Mouse (Mus musculus) splenic B cell, adult 2 months (primary cell): ENCODE results near the gene Ppil3.

Experiments used
- DNase-seq: peaks from one replicate; pipeline ENCODE4 v3.0.0-alpha.2; 2011; ENCODE audit warnings: low read depth, low spot score
- H3K27me3 ChIP-seq: 2 replicates; pipeline ENCODE4 v1.6.1; 2012; ENCODE audit warnings: mild to moderate bottlenecking, low read length, moderate library complexity, mixed read lengths; ENCODE audit not compliant: control insufficient read depth, poor library complexity, insufficient read depth, severe bottlenecking
- H3K36me3 ChIP-seq: 2 replicates; pipeline ENCODE4 v1.6.1; 2012; ENCODE audit warnings: mild to moderate bottlenecking, low read length, moderate library complexity, mixed read lengths; ENCODE audit not compliant: control insufficient read depth, poor library complexity, insufficient read depth, severe bottlenecking

Gene Ppil3

DNA sequence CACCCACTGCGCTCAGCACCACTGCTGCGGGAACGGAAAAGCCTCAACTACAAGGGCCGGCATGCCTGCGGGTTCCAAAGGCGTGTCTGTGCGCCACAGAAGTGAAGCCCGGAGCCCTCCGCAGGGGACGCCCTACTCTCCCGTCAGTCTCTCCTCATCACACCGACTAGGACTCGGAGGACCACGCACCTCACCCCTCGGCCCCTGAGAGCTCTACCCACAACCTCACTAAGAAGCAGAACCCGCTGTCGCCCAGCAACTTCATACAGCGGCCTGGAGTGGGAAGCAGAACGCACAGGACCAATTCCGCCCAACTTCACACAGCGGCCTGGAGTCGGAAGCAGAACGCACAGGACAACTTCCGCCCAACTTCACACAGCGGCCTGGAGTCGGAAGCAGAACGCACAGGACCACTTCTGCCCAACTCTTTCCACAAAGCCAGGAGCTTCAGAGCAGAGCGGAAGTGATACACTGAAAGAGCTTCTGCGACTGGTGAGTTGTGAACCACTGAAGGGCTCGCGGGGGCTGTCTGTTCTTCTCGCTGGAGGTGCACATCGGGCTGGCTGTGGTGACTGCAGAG lies at the start of gene Ppil3, which contains the start of gene Nif3l1:
Gene Ppil3, minus strand, starts transcription at position 344 of the 580 bp plus-strand sequence.
Gene Nif3l1, plus strand, starts transcription at position 9 of the 580 bp plus-strand sequence.
- H3K27me3 ChIP-seq, result no peaks in the 10 kb centered on the region
- peaks cover 7% of the 10 kb centered on the region for H3K36me3 ChIP-seq
- DNase-seq, result peak; percentile 87

DNA sequence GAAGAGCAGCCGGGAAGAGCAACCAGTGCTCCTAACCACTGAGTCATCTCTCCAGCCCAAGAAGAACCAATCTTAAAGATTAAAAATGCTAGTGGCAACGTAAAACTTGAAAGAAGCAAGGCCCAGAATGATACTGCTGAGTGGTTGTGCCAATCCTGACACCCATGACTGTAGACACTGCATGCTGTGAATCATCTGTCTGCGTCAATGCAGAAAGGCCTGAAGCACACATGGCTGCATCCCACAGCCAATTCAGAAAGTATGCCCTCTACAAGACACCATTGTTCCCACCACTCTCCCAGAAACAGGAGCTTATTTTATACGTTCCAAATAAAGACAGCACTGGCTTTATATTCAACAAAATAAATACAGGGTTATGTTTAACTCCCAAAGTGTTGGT lies 37.4 kb upstream of the Ppil3 start:
- no peak for DNase-seq
- Histone ChIP-seq H3K27me3 (no peaks in the 10 kb centered on the region), H3K36me3 (peaks cover 16% of the 10 kb centered on the region)

DNA sequence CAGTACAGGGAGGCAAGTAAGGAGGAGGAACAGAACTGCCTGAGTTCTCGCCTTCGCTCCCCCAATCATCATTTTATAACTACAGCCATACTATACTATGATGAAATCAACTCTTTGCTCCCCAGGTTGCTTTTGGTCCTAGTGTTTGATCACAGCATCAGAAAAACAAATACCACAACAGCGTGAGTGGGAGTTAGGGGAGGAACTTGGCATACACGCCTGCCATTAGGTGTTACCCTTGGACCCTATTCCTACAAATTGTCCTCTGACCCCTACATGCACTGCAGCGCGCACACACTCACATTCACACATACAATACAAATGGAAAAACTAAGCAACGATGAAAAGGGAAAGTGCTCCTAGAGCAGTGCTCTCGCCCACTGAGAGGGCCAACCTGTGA lies 30.4 kb upstream of the Ppil3 start:
- Histone ChIP-seq H3K36me3 (peaks cover 18% of the 10 kb centered on the region), H3K27me3 (no peaks in the 10 kb centered on the region)
- no peak for DNase-seq

DNA sequence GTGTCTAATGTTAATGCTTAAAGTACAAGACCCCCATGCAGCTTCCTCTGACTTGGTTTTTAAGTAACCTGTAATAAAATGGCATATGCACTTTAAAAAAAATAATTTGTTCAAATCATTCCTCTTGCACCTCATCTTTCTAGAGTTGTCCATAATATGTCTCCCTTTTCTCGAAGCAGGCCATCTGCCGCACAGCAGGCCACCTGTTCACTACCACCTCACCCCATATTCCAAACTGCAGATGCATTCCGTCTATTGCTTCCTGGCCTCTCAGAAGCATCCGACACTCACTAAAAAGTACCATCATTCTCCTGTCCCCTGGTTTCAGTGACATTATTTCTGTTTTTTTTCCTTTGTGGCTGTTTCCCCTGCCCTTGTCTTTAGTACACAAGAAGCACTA lies 20.3 kb upstream of the Ppil3 start:
- peaks cover 17% of the 10 kb centered on the region; the same call in 1 of the 2 replicates for H3K36me3 ChIP-seq
- DNase-seq, result no peak
- H3K27me3 ChIP-seq, result no peaks in the 10 kb centered on the region

DNA sequence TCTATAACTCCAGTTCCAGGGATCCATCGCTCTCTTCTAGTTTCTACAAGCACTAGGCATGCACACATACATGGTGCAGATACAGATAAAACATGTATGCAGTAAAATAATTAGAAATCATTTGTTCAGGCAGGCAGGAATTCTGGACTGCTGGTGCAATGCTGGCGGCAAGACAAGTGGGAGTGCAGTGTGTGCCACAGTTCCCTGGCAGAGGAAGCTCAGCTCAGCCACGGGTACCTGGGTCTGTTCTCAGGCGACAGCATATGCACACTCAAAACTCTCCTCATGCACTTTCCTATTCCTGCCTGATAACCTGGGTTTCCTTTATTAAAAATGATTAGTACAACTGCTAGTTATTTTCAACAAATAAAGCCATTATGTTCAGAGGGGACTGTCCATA lies 19.8 kb upstream of the Ppil3 start:
- Histone ChIP-seq H3K36me3 (peaks cover 18% of the 10 kb centered on the region; the same call in 1 of the 2 replicates), H3K27me3 (no peaks in the 10 kb centered on the region)
- no peak for DNase-seq

DNA sequence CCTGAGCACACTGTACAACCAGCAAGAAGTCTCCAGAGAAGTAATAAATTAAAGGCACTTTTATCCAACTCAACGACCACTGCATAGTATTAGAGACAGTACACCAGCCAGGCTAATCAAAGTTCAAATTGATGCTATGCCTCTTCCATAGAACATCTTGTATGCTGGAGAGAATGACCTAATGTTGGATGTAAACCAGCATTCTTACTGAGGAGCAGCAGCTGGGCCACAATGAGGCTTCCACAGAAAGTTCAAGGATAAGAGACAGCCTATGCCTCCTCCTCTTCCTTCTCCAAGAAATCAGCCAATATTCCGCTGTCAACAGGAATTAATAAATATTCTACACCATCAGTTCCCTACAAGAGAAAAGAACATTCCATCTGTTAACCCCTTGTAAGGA lies 18.6 kb upstream of the Ppil3 start:
- peaks cover 12% of the 10 kb centered on the region; the same call in 1 of the 2 replicates for H3K36me3 ChIP-seq
- no peak for DNase-seq
- H3K27me3 ChIP-seq, result no peaks in the 10 kb centered on the region

DNA sequence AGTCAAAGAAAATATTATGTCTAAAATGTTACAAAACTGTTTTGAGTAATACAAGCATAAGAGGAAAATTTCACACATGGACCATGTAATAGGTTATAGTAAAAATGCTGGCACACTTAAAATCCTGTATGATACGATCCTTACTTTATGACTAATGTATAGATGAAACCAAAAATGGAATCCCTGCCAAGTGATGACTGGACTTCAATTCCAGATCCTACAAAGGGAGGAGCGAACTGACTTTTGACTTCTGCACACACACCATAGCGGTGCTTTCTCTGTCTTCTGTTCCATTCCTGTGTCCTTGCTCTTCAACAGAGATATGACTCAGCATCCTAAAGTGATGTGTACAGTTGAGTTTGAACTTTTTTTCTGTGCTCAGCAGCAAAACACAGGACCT lies 15.3 kb upstream of the Ppil3 start:
- DNase-seq, result no peak
- H3K27me3 ChIP-seq, result no peaks in the 10 kb centered on the region
- H3K36me3 ChIP-seq, result peaks cover 7% of the 10 kb centered on the region; the same call in 1 of the 2 replicates

DNA sequence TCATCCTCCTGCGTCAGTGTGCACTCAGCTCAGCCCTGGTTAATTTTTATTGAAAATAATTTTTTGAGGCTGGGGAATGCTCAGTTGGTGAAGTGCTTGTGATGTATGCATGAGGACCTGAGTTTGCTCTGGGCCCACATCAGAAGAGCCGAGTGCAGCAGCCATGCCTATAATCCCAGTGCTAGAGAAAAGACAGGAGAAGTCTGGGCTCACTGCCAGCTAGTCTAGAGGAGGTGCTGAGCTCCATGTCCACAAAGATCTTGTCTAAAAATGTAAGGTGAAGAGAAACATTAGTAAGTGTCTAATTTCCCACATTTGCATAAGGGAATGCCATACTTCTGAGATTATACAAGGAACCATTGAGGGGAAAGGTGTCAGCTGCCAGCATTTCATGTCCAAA lies 13.6 kb upstream of the Ppil3 start:
- Histone ChIP-seq H3K36me3 (peaks cover 3% of the 10 kb centered on the region; the same call in 1 of the 2 replicates), H3K27me3 (no peaks in the 10 kb centered on the region)
- no peak for DNase-seq

DNA sequence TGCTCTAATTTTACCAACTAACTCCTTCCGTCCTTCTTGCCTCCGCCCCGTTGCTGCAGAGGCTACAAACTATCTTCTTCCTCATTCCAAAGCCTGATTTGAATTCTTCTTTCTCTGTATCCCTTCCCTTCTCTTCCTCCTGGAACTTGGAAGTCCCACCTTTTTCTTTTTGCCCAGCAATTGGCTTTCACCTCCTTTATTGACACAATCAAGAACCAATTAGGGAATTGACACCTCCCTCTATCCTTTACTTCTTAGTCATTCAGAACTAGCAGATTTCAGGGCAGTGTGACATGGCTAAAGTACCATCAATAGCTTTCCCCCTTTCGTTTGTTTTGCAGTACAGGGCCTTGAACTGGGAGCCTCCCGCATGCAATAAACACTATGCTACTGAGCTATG lies 12.9 kb upstream of the Ppil3 start:
- peaks cover 2% of the 10 kb centered on the region; the same call in 1 of the 2 replicates for H3K36me3 ChIP-seq
- H3K27me3 ChIP-seq, result no peaks in the 10 kb centered on the region
- no peak for DNase-seq

DNA sequence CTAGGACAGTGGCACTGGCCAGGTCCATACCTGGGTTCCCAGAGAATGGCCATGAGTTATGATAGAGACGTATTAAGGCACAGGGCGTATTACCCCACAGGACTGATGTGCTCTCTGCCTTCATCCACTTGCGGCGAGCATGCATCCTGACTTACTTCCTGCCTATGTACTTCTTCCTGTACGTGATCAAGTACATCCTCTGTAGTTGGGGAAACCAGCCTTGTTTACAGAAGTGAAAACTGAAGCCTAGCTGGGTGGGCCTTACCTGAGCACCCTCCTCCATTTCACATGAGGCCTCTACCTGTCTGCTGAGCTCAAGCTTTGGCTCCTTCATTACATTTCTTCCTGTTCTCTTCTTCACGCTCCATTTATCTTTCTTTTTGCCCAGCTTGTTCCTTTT lies 9.0 kb upstream of the Ppil3 start:
- Histone ChIP-seq H3K27me3 (no peaks in the 10 kb centered on the region), H3K36me3 (no peaks in the 10 kb centered on the region; the same call in none of the 2 replicates)
- peak; percentile 65 for DNase-seq

DNA sequence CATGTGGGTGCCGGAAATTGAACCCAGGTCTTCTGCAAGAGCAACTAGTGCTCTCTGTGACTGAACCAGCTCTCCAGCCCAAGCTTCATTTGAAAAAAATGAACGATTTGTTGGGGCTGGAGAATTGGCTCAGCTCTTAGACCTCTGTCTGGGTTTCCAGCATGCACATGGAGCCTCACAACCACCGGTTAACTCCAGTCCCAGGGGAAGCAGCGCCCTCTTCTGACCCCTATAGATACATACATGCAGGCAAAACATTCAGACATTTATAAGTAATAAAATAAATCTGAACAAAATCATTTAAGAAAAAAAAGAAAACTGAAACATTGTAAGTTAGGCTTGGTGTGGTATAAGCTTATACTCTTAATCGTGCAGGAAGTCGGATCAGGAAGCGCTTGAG lies 3.1 kb upstream of the Ppil3 start:
- no peaks in the 10 kb centered on the region for H3K27me3 ChIP-seq
- peak; percentile 7 for DNase-seq
- no peaks in the 10 kb centered on the region; the same call in 1 of the 2 replicates for H3K36me3 ChIP-seq

DNA sequence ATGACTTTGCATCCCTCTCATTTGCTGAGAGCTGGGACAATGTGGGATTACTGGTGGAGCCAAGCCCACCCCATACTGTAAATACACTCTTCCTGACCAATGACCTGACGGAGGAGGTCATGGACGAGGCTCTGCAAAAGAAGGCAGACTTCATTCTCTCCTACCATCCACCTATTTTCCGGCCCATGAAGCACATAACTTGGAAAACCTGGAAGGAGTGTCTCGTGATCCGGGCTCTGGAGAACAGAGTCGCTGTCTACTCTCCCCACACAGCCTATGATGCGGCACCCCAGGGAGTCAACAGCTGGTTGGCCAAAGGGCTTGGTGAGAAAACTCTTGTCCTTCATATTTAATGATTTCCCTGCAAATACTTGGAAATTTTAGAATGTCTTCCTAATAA lies 2.5 kb upstream of the Ppil3 start:
- Histone ChIP-seq H3K36me3 (no peaks in the 10 kb centered on the region; the same call in 1 of the 2 replicates), H3K27me3 (no peaks in the 10 kb centered on the region)
- no peak for DNase-seq

DNA sequence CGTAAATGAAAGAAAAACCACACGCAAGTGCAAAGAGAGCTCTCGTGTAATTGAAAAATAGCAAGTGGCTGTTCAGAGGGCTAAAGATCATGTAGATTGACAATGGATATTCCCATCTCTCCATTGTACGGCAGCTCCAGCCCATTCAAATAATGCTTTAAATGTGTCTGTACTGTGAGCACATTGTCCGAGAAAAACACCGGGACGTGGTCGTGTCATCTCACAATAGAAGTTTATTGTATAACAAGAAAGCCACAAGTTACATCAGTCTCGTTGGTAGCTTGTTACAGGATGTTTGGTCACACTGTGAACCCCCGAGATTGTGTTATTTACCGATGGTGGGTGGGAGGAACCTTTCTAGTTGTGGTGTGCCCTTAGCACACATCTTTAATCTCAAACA lies 575 bp upstream of the Ppil3 start:
- no peaks in the 10 kb centered on the region for H3K27me3 ChIP-seq
- peaks cover 5% of the 10 kb centered on the region for H3K36me3 ChIP-seq
- peak; percentile 15 for DNase-seq

DNA sequence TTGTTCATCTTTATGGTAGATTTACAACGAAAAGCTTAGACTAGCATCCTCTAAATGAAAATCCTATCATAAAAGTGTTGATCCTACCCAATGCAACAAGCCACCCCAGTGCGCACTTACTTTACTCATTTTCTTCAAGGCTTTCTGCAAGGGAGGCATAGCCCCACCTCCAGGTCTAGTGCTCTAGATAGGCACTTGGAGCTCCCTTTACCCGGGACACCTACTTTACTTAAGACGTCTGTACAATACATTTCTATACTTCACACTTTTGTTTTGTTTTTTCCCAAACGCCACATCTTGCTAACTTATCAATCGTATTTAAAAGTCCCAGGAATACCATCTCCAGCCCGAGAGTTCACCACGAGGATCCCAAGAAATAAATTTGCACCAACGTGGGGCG lies 595 bp downstream of the Ppil3 start:
- Histone ChIP-seq H3K27me3 (no peaks in the 10 kb centered on the region), H3K36me3 (peaks cover 7% of the 10 kb centered on the region)
- DNase-seq, result no peak

DNA sequence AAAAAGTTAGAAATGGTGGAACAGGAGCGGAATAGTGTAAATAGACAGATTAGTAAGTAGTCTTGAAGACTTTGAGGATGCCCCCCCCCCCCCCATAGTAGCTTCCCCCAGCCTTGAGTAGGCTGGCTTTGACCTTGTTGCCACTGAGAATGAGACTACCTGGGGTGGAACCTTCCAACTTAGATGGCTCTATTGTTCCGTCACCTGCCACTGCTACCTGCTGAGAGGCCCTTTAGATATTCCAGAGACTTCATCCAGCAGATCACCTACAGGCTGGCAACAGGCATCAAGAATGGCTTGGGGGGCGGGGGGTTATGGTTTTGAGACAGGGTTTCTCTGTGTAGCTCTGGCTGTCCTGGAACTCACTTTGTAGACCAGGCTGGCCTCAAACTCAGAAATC lies 20.7 kb downstream of the Ppil3 start:
- H3K36me3 ChIP-seq, result peaks cover 8% of the 10 kb centered on the region
- H3K27me3 ChIP-seq, result no peaks in the 10 kb centered on the region
- DNase-seq, result no peak
